Mouse (Mus musculus) embryonic fibroblast, embryonic 13.5 days (primary cell): ENCODE measurements around the gene Fgd4. TPM values are rescaled to one million over a fixed set of nuclear protein-coding genes. Genes with fewer than 3 reads are reported as not detected.
"Not testable (repeated sequence)": the region's sequence is repeated elsewhere in the genome, so short reads cannot be mapped to it uniquely, and the experiment has no call there.

Experiments used
- H3K27ac ChIP-seq: 2 replicates; pipeline ENCODE4 v1.5.1; 2012; ENCODE audit warnings: low read length, control low read depth, inconsistent platforms; ENCODE audit not compliant: insufficient read depth
- H3K4me1 ChIP-seq: 2 replicates; pipeline ENCODE4 v1.6.1; 2011; ENCODE audit warnings: low read length; ENCODE audit not compliant: control insufficient read depth, insufficient read depth
- H3K4me3 ChIP-seq: 2 replicates; pipeline ENCODE4 v1.5.1; 2011; ENCODE audit warnings: mild to moderate bottlenecking, control low read depth, low read length; ENCODE audit not compliant: insufficient read depth
- CTCF ChIP-seq: IDR thresholded peaks from 2 replicates; pipeline ENCODE4 v1.5.1; 2011; ENCODE audit warnings: mild to moderate bottlenecking, control low read depth, low read length, moderate library complexity, borderline replicate concordance; ENCODE audit not compliant: insufficient read depth
- POLR2A ChIP-seq: IDR thresholded peaks from 2 replicates; pipeline ENCODE4 v1.6.1; 2011; ENCODE audit warnings: low read depth, mild to moderate bottlenecking, control low read depth, low read length, moderate library complexity
- polyA plus RNA-seq: library from polyadenylated mRNA; stranded (reverse); fragments of >200 nt; gene quantifications from 2 replicates; pipeline ENCODE4 v1.2.4, GENCODE M21; 2011; ENCODE audit warnings: low read depth; ENCODE audit not compliant: missing spikeins, insufficient read length

Gene Fgd4
- polyA plus RNA-seq, 1 experiment = 6.7 TPM

GRCm38 (mm10) chr16:16549105-16549504, 51.2 kb downstream of the Fgd4 start:
- no peak for TF ChIP-seq POLR2A
- no peak for TF ChIP-seq CTCF
- no peak overlapping the region for H3K27ac ChIP-seq
- H3K4me3 ChIP-seq = no peak overlapping the region
- no peaks in the 10 kb centered on the region for H3K4me1 ChIP-seq

GRCm38 (mm10) chr16:16546657-16547056, 53.7 kb downstream of the Fgd4 start:
- H3K4me1 ChIP-seq = no peaks in the 10 kb centered on the region
- TF ChIP-seq CTCF (no peak), POLR2A (no peak)
- no peak overlapping the region for H3K27ac ChIP-seq
- no peak overlapping the region for H3K4me3 ChIP-seq

GRCm38 (mm10) chr16:16542956-16543441, 57.4 kb downstream of the Fgd4 start:
- TF ChIP-seq POLR2A (no peak), CTCF (no peak)
- Histone ChIP-seq H3K4me3 (no peak overlapping the region), H3K27ac (no peak overlapping the region), H3K4me1 (no peaks in the 10 kb centered on the region)

GRCm38 (mm10) chr16:16539396-16539795, 61.0 kb downstream of the Fgd4 start:
- H3K27ac ChIP-seq, H3K4me1 ChIP-seq, H3K4me3 ChIP-seq: not testable (repeated sequence)

GRCm38 (mm10) chr16:16535232-16535631, 65.1 kb downstream of the Fgd4 start:
- TF ChIP-seq CTCF (no peak), POLR2A (no peak)
- no peak overlapping the region for H3K27ac ChIP-seq
- no peak overlapping the region for H3K4me3 ChIP-seq
- no peaks in the 10 kb centered on the region for H3K4me1 ChIP-seq

GRCm38 (mm10) chr16:16528014-16528413, 72.3 kb downstream of the Fgd4 start:
- Histone ChIP-seq H3K4me1 (no peaks in the 10 kb centered on the region; the same call in 1 of the 2 replicates), H3K27ac (no peak overlapping the region), H3K4me3 (no peak overlapping the region)
- TF ChIP-seq POLR2A = no peak
- TF ChIP-seq CTCF = no peak

- no peak for TF ChIP-seq CTCF
- no peak for TF ChIP-seq POLR2A
- Histone ChIP-seq H3K4me3 (no peak overlapping the region), H3K4me1 (no peaks in the 10 kb centered on the region; the same call in 1 of the 2 replicates), H3K27ac (no peak overlapping the region)
Measured at GRCm38 (mm10) chr16:16527267-16527666, 73.1 kb downstream of the Fgd4 start.

- H3K27ac ChIP-seq = no peak overlapping the region
- TF ChIP-seq POLR2A = no peak
- no peak for TF ChIP-seq CTCF
Measured at GRCm38 (mm10) chr16:16526741-16527105, 73.6 kb downstream of the Fgd4 start.

GRCm38 (mm10) chr16:16526097-16526740, 74.1 kb downstream of the Fgd4 start:
- H3K27ac ChIP-seq = no peak overlapping the region
- H3K4me3 ChIP-seq = no peak overlapping the region
- H3K4me1 ChIP-seq = no peaks in the 10 kb centered on the region; the same call in 1 of the 2 replicates
- no peak for TF ChIP-seq CTCF
- no peak for TF ChIP-seq POLR2A

More at GRCm38 (mm10) chr16:16526741-16527105, 73.6 kb downstream of the Fgd4 start:
- Histone ChIP-seq H3K4me3 (no peak overlapping the region), H3K4me1 (no peaks in the 10 kb centered on the region; the same call in 1 of the 2 replicates)

GRCm38 (mm10) chr16:16525266-16525904, 75.0 kb downstream of the Fgd4 start:
- TF ChIP-seq POLR2A = no peak
- no peak for TF ChIP-seq CTCF
- no peaks in the 10 kb centered on the region; the same call in 1 of the 2 replicates for H3K4me1 ChIP-seq
- no peak overlapping the region for H3K27ac ChIP-seq
- no peak overlapping the region for H3K4me3 ChIP-seq

- Histone ChIP-seq H3K4me1 (no peaks in the 10 kb centered on the region; the same call in 1 of the 2 replicates), H3K27ac (no peak overlapping the region), H3K4me3 (no peak overlapping the region)
- TF ChIP-seq CTCF (no peak), POLR2A (no peak)
Measured at GRCm38 (mm10) chr16:16523632-16524031, 76.7 kb downstream of the Fgd4 start.

- H3K27ac ChIP-seq, H3K4me3 ChIP-seq, H3K4me1 ChIP-seq: not testable (repeated sequence)
Measured at GRCm38 (mm10) chr16:16522869-16523268, 77.5 kb downstream of the Fgd4 start.
